Mouse (Mus musculus) intestine, embryonic 16.5 days (tissue): Measurements from ENCODE around the gene St3gal3. TPM values are rescaled to one million over a fixed set of nuclear protein-coding genes. Genes with fewer than 3 reads are reported as not detected.

Experiments
- ATAC-seq: fragments of 200-750 bp; cut with Nextera tagmentation; 2 replicates; pipeline ENCODE4 v1.8.0; 2017; ENCODE audit warnings: moderate TSS enrichment, moderate library complexity
- H3K27ac ChIP-seq: fragments of 300-500 bp; sonication (generic); 2 replicates; pipeline ENCODE4 v1.5.1; 2014; ENCODE audit warnings: mild to moderate bottlenecking, low read length
- H3K27me3 ChIP-seq: fragments of 300-500 bp; sonication (generic); replicated peaks from 2 replicates; pipeline ENCODE4 v1.6.1; 2014; ENCODE audit warnings: low read length, control low read depth, mixed read lengths; ENCODE audit not compliant: control insufficient read depth, insufficient read depth
- H3K36me3 ChIP-seq: fragments of 300-500 bp; sonication (generic); 2 replicates; pipeline ENCODE4 v1.6.1; 2014; ENCODE audit warnings: low read length, control low read depth; ENCODE audit not compliant: control insufficient read depth, insufficient read depth
- H3K4me1 ChIP-seq: fragments of 300-500 bp; sonication (generic); 2 replicates; pipeline ENCODE4 v1.6.1; 2014; ENCODE audit warnings: low read length, control low read depth, mixed read lengths; ENCODE audit not compliant: control insufficient read depth, insufficient read depth
- H3K4me2 ChIP-seq: fragments of 300-500 bp; sonication (generic); 2 replicates; pipeline ENCODE4 v1.6.1; 2014; ENCODE audit warnings: low read depth, low read length, control low read depth
- H3K4me3 ChIP-seq: fragments of 300-500 bp; sonication (generic); 2 replicates; pipeline ENCODE4 v1.5.1; 2014; ENCODE audit warnings: mild to moderate bottlenecking, low read length
- H3K9ac ChIP-seq: fragments of 300-500 bp; sonication (generic); 2 replicates; pipeline ENCODE4 v1.6.1; 2014; ENCODE audit warnings: low read depth, low read length
- H3K9me3 ChIP-seq: fragments of 300-500 bp; sonication (generic); 2 replicates; pipeline ENCODE4 v1.6.1; 2016; ENCODE audit warnings: low read length, control low read depth; ENCODE audit not compliant: control insufficient read depth
- WGBS: fragments of 180-500 bp; shearing (Covaris S2); extraction: QIAGEN DNeasy Blood & Tissue Kit; methylation state at CpG from one replicate; pipeline ENCODE4 v1.1.7; 2014; 5-methylcytosine and 5-hydroxymethylcytosine counted together
- polyA plus RNA-seq: library from polyadenylated mRNA; unstranded; fragments of >200 nt; fragmentation: Nextera tagmentation; extraction: Ambion mirVana; gene quantifications from 2 replicates; pipeline ENCODE4 v1.2.1, GENCODE M21; 2015

The St3gal3 gene
- polyA plus RNA-seq, 1 experiment from 2014 or later = 8.6 TPM

DNA sequence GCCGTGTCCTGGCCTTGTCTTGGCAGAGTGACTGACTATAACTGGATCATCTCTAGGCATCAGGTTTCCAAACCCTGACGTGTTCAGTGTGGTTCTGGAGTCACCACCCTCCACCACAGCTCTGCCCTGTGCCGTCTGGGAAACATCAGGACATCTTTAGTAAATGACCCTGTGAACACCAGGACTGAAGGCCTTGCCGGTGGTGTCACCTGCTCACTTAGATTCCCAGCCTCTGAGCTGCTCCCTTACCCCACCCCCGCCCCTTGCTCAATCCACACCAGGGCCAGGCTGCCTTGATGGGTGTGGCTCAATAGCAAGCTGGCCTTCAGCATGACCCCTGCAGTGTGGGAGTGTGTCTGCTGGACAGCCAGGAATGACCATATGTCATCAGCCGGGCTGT, 119.1 kb downstream of the St3gal3 start:
- peak; percentile 40; the same call in 1 of the 2 replicates for ATAC-seq

GRCm38 (mm10) chr4:118015126-118015525, 119.6 kb downstream of the St3gal3 start:
- H3K4me1 ChIP-seq = peaks cover 10% of the 10 kb centered on the region
- no peaks in the 10 kb centered on the region for H3K27me3 ChIP-seq
- H3K9ac ChIP-seq = no peak overlapping the region
- no peaks in the 10 kb centered on the region for H3K9me3 ChIP-seq
- no peaks in the 10 kb centered on the region for H3K36me3 ChIP-seq
- WGBS = 82% methylated on average over 11 of the region's 11 CpGs
- H3K27ac ChIP-seq = no peak overlapping the region
- ATAC-seq = no peak
- H3K4me2 ChIP-seq = no peak overlapping the region
- no peak overlapping the region for H3K4me3 ChIP-seq

More for the DNA sequence above, 119.1 kb downstream of the St3gal3 start:
- H3K4me1 ChIP-seq = peaks cover 10% of the 10 kb centered on the region
- H3K9ac ChIP-seq = 0 out of 2 replicates have a peak overlapping the region, but pooled peaks have one; percentile 19
- H3K27me3 ChIP-seq = no peaks in the 10 kb centered on the region
- no peaks in the 10 kb centered on the region for H3K36me3 ChIP-seq
- H3K4me3 ChIP-seq = no peak overlapping the region
- no peak overlapping the region for H3K4me2 ChIP-seq
- 41% methylated on average over 6 of the region's 6 CpGs for WGBS
- H3K27ac ChIP-seq = no peak overlapping the region
- H3K9me3 ChIP-seq = no peaks in the 10 kb centered on the region

GRCm38 (mm10) chr4:118010661-118011173, 124.0 kb downstream of the St3gal3 start:
- no peak overlapping the region for H3K4me2 ChIP-seq
- no peak overlapping the region for H3K27ac ChIP-seq
- no peaks in the 10 kb centered on the region for H3K36me3 ChIP-seq
- no peak overlapping the region for H3K4me3 ChIP-seq
- H3K9ac ChIP-seq = no peak overlapping the region
- no peaks in the 10 kb centered on the region for H3K9me3 ChIP-seq
- no peaks in the 10 kb centered on the region for H3K27me3 ChIP-seq
- WGBS = 89% methylated on average over 9 of the region's 9 CpGs
- H3K4me1 ChIP-seq = peaks cover 9% of the 10 kb centered on the region
- ATAC-seq = no peak

DNA sequence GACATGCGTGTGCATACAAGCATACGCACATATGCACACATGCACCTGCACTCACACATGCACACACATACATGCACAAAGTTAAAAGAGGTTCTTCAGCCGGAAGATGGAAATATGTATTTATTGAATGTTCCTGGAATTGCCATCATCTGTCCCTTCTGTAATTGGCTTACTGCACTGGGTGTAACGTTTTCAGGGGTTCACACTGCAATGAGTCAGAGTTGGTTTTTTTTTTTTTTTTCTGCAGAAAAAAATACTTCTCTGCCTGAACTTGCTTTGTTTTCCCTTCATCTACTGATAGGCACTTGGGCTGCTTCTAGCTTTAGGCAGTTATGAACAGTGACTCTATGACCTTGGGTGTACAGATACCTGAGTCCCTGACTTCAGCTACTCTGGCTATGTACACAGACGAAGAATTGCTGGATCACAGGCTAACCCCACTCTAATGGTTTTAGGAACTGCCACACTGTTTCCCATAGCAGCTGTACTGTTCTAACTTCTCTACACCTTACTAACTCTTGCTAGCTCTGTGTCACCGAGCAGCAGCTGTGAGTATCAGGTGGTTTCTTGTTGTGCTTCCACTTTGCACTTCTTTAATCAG, 126.2 kb downstream of the St3gal3 start:
- Histone ChIP-seq H3K4me3 (no peak overlapping the region), H3K9ac (no peak overlapping the region), H3K27me3 (no peaks in the 10 kb centered on the region), H3K9me3 (no peaks in the 10 kb centered on the region), H3K4me2 (no peak overlapping the region), H3K27ac (no peak overlapping the region), H3K4me1 (peaks cover 4% of the 10 kb centered on the region; the same call in 1 of the 2 replicates), H3K36me3 (no peaks in the 10 kb centered on the region)
- ATAC-seq = peak; percentile 40; the same call in 1 of the 2 replicates
- WGBS = 55% methylated on average over 6 of the region's 6 CpGs

GRCm38 (mm10) chr4:118001355-118001754, 133.4 kb downstream of the St3gal3 start:
- Histone ChIP-seq H3K27ac (peak overlapping the region; percentile 33; the same call in 1 of the 2 replicates), H3K4me2 (no peak overlapping the region)
- 59% methylated on average over 10 of the region's 10 CpGs for WGBS

DNA sequence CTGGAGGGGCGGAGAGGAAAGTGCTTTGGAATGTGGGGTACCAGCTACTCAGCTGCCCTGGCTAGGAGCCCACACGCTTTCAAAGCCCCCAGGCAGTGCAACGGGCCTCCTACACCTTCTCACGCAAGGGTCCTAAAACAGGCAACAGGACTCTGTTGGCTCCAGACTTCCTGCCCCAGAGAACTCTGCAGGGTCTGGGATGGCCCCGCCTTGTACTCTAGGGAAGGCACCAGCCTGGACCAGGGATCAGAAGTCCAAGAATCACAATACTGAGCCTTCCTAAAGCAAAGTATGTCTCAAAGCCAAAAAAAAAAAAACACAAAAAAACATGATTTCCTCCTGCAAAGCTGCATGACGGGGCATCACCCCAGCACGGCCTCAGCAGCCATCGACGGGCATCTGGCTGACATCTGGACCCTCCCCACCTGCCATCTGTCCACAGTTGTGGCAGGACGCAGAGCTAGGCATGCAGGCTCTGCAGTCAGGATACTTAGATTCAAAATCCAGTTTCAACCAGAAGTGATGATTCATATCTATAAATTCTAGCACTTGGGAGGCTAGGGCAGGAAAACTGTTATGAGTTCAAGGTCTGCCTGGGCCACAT, 134.0 kb downstream of the St3gal3 start:
- ATAC-seq = peak; percentile 60
- peaks cover 35% of the 10 kb centered on the region for H3K4me1 ChIP-seq
- 44% methylated on average over 10 of the region's 10 CpGs for WGBS
- H3K36me3 ChIP-seq = no peaks in the 10 kb centered on the region; the same call in 1 of the 2 replicates
- peak overlapping the region; percentile 27; the same call in 1 of the 2 replicates for H3K27ac ChIP-seq
- H3K27me3 ChIP-seq = no peaks in the 10 kb centered on the region
- H3K9ac ChIP-seq = no peak overlapping the region; the same call in 1 of the 2 replicates
- H3K4me3 ChIP-seq = no peak overlapping the region
- no peak overlapping the region for H3K4me2 ChIP-seq
- H3K9me3 ChIP-seq = no peaks in the 10 kb centered on the region

More at GRCm38 (mm10) chr4:118001355-118001754, 133.4 kb downstream of the St3gal3 start:
- H3K4me1 ChIP-seq = peaks cover 35% of the 10 kb centered on the region
- no peak overlapping the region for H3K9ac ChIP-seq
- H3K4me3 ChIP-seq = no peak overlapping the region
- H3K36me3 ChIP-seq = no peaks in the 10 kb centered on the region; the same call in 1 of the 2 replicates
- H3K9me3 ChIP-seq = no peaks in the 10 kb centered on the region
- ATAC-seq = peak; percentile 45; the same call in 1 of the 2 replicates
- H3K27me3 ChIP-seq = no peaks in the 10 kb centered on the region

DNA sequence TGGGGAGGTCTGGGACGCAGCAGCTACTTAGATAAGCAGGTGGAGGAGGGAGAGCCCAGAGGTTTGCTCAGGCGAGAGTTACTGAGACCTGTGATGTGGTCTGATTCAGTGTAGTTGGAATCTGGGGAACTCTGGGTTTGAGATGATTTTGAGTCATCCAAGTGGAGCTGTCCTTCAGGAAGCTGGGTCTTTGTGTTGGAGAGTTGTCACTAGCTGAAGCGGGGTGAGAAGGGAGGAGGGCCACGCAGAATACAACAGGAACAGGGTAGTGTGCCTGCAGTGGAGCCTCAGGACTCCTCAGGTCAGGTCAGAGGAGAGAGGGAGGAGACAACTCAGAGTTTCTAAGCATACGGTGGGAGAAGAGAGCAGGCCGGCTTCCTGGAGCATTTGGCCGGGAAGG, 134.8 kb downstream of the St3gal3 start:
- no peaks in the 10 kb centered on the region for H3K27me3 ChIP-seq
- H3K9me3 ChIP-seq = no peaks in the 10 kb centered on the region
- H3K27ac ChIP-seq = no peak overlapping the region
- no peaks in the 10 kb centered on the region; the same call in 1 of the 2 replicates for H3K36me3 ChIP-seq
- 57% methylated on average over 7 of the region's 7 CpGs for WGBS
- ATAC-seq = 0 out of 2 replicates have a peak, but pooled peaks have one; percentile 6
- no peak overlapping the region for H3K9ac ChIP-seq
- no peak overlapping the region for H3K4me2 ChIP-seq
- H3K4me1 ChIP-seq = peaks cover 35% of the 10 kb centered on the region
- no peak overlapping the region for H3K4me3 ChIP-seq

DNA sequence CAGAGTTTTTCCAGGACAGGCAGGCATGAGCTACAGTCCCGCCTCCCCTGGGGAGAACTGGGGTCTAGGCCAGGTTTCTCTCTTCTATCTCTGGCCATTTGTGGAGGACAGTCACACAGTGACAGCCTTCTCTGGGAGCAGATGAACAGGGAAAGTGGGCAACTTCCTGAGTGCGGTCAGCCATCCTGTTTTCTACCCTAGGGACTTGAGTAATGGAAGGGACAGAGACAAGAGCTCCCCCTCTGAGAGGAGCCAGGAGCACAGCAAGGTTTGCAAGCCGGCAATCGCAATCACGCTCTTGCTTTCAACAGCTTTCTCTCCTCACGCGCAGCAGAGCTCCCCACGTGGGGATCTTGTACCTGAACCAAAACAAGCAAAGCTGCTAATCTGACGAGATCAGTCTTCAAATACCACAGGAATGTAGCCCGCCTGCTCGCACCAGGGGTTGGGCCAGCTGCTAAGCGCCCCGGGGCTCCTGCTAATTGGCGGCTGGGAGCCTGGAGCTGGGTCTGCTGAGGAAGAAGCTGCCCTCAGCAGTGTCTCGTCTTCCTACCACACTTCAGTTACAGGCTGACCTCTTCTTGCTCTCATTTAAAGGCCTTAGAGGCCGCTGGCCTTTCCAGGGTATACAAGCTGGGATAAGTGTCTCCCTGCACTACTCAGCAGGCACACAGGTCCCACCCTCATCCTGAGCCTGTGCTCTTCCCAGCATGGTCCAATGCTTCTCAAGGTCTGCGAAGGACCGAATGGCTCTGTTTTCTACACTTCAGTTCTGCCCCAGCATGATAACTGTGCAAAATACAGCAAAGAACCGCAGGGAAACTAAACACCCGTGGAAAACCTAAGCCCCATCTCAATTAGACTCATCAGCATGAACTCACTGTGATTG, 137.1 kb downstream of the St3gal3 start:
- Histone ChIP-seq H3K9me3 (no peaks in the 10 kb centered on the region), H3K36me3 (no peaks in the 10 kb centered on the region; the same call in 1 of the 2 replicates), H3K27ac (peak overlapping the region; percentile 54), H3K4me1 (peaks cover 35% of the 10 kb centered on the region), H3K9ac (peak overlapping the region; percentile 41; the same call in 1 of the 2 replicates), H3K4me2 (peak overlapping the region; percentile 11), H3K4me3 (no peak overlapping the region), H3K27me3 (no peaks in the 10 kb centered on the region)
- ATAC-seq = peak; percentile 33
- WGBS = 17% methylated on average over 20 of the region's 20 CpGs

- no peak overlapping the region for H3K4me3 ChIP-seq
- H3K36me3 ChIP-seq = no peaks in the 10 kb centered on the region; the same call in 1 of the 2 replicates
- H3K9me3 ChIP-seq = no peaks in the 10 kb centered on the region
- H3K9ac ChIP-seq = no peak overlapping the region
- ATAC-seq = no peak
- no peak overlapping the region for H3K4me2 ChIP-seq
- H3K27me3 ChIP-seq = no peaks in the 10 kb centered on the region
- 91% methylated on average over 5 of the region's 5 CpGs for WGBS
- no peak overlapping the region for H3K27ac ChIP-seq
- peaks cover 35% of the 10 kb centered on the region for H3K4me1 ChIP-seq
Observed at GRCm38 (mm10) chr4:117996701-117997100, 138.0 kb downstream of the St3gal3 start.
